Mouse (Mus musculus) neural tube, embryonic 12.5 days (tissue): ENCODE results near the gene Tatdn2. TPM values are rescaled to one million over a fixed set of nuclear protein-coding genes. Genes with fewer than 3 reads are reported as not detected.
"Not testable (repeated sequence)": the region's sequence is repeated elsewhere in the genome, so short reads cannot be mapped to it uniquely, and the experiment has no call there.

ENCODE experiments used
- ATAC-seq: fragments of 200-750 bp; cut with Nextera tagmentation; 2 replicates; pipeline ENCODE4 v1.8.0; 2017; ENCODE audit warnings: low read depth, mild to moderate bottlenecking, moderate TSS enrichment, moderate library complexity; ENCODE audit not compliant: low FRiP score
- H3K27ac ChIP-seq: fragments of 300-500 bp; sonication (generic); 2 replicates; pipeline ENCODE4 v1.5.1; 2016
- H3K27me3 ChIP-seq: fragments of 300-500 bp; sonication (generic); replicated peaks from 2 replicates; pipeline ENCODE4 v1.6.1; 2016; ENCODE audit warnings: mild to moderate bottlenecking
- H3K36me3 ChIP-seq: fragments of 300-500 bp; sonication (generic); 2 replicates; pipeline ENCODE4 v1.6.1; 2016; ENCODE audit warnings: mild to moderate bottlenecking
- H3K4me1 ChIP-seq: fragments of 300-500 bp; sonication (generic); 2 replicates; pipeline ENCODE4 v1.6.1; 2016
- H3K4me2 ChIP-seq: fragments of 300-500 bp; sonication (generic); replicated peaks from 2 replicates; pipeline ENCODE4 v1.6.1; 2016; ENCODE audit warnings: mild to moderate bottlenecking
- H3K4me3 ChIP-seq: fragments of 300-500 bp; sonication (generic); 2 replicates; pipeline ENCODE4 v1.5.1; 2016
- H3K9ac ChIP-seq: fragments of 300-500 bp; sonication (generic); 2 replicates; pipeline ENCODE4 v1.6.1; 2016; ENCODE audit warnings: mild to moderate bottlenecking
- H3K9me3 ChIP-seq: fragments of 300-500 bp; sonication (generic); 2 replicates; pipeline ENCODE4 v1.6.1; 2016; ENCODE audit warnings: mild to moderate bottlenecking
- WGBS: fragments of 180-500 bp; shearing (Covaris S2); methylation state at CpG from one replicate; pipeline ENCODE4 v1.1.7; 2016; 5-methylcytosine and 5-hydroxymethylcytosine counted together
- polyA plus RNA-seq: library from polyadenylated mRNA; unstranded; fragments of >200 nt; fragmentation: Nextera tagmentation; extraction: Ambion mirVana; gene quantifications from 2 replicates; pipeline ENCODE4 v1.2.1, GENCODE M21; 2016

Tatdn2 gene
- polyA plus RNA-seq, 1 experiment from 2014 or later, result 0.66 TPM

GRCm38 (mm10) chr6:113660492-113661352, 36.1 kb upstream of the Tatdn2 start:
- ATAC-seq, result no peak
- no peak overlapping the region for H3K4me3 ChIP-seq
- WGBS, result 76% methylated on average over 14 of the region's 14 CpGs

GRCm38 (mm10) chr6:113661353-113662241, 35.3 kb upstream of the Tatdn2 start:
- Histone ChIP-seq H3K4me1 (peaks cover 5% of the 10 kb centered on the region; the same call in 1 of the 2 replicates), H3K4me3 (no peak overlapping the region), H3K9me3 (no peaks in the 10 kb centered on the region), H3K27ac (no peak overlapping the region), H3K9ac (no peak overlapping the region), H3K36me3 (no peaks in the 10 kb centered on the region), H3K27me3 (no peaks in the 10 kb centered on the region), H3K4me2 (no peak overlapping the region)
- WGBS, result 64% methylated on average over 12 of the region's 12 CpGs
- no peak for ATAC-seq

More at GRCm38 (mm10) chr6:113660492-113661352, 36.1 kb upstream of the Tatdn2 start:
- Histone ChIP-seq H3K4me1 (peaks cover 5% of the 10 kb centered on the region; the same call in 1 of the 2 replicates), H3K9me3 (no peaks in the 10 kb centered on the region), H3K36me3 (no peaks in the 10 kb centered on the region), H3K27ac (no peak overlapping the region), H3K27me3 (no peaks in the 10 kb centered on the region), H3K9ac (no peak overlapping the region), H3K4me2 (no peak overlapping the region)

GRCm38 (mm10) chr6:113662964-113663700, 33.7 kb upstream of the Tatdn2 start:
- Histone ChIP-seq H3K36me3 (no peaks in the 10 kb centered on the region), H3K27ac (no peak overlapping the region), H3K4me1 (peaks cover 5% of the 10 kb centered on the region; the same call in 1 of the 2 replicates), H3K4me2 (no peak overlapping the region), H3K4me3 (no peak overlapping the region), H3K9me3 (no peaks in the 10 kb centered on the region), H3K9ac (no peak overlapping the region), H3K27me3 (no peaks in the 10 kb centered on the region)
- ATAC-seq, result no peak
- 98% methylated on average over 8 of the region's 8 CpGs for WGBS

GRCm38 (mm10) chr6:113664305-113664704, 32.5 kb upstream of the Tatdn2 start:
- H3K4me1 ChIP-seq, result peaks cover 11% of the 10 kb centered on the region
- no peak overlapping the region for H3K4me2 ChIP-seq
- no peak for ATAC-seq
- no peak overlapping the region for H3K9ac ChIP-seq
- H3K27me3 ChIP-seq, result no peaks in the 10 kb centered on the region
- H3K9me3 ChIP-seq, result no peaks in the 10 kb centered on the region
- 87% methylated on average over 7 of the region's 7 CpGs for WGBS
- no peak overlapping the region for H3K27ac ChIP-seq
- no peaks in the 10 kb centered on the region for H3K36me3 ChIP-seq
- H3K4me3 ChIP-seq, result no peak overlapping the region

- Histone ChIP-seq H3K27me3 (no peaks in the 10 kb centered on the region), H3K4me1 (peaks cover 6% of the 10 kb centered on the region), H3K4me2 (no peak overlapping the region), H3K9ac (no peak overlapping the region), H3K36me3 (no peaks in the 10 kb centered on the region), H3K4me3 (no peak overlapping the region), H3K9me3 (no peaks in the 10 kb centered on the region), H3K27ac (no peak overlapping the region)
- ATAC-seq, result no peak
- 57% methylated on average over 8 of the region's 8 CpGs for WGBS
Measured at GRCm38 (mm10) chr6:113667611-113668122, 29.2 kb upstream of the Tatdn2 start.

- WGBS, result 36% methylated on average over 15 of the region's 15 CpGs
- Histone ChIP-seq H3K4me1 (peaks cover 6% of the 10 kb centered on the region), H3K4me3 (no peak overlapping the region)
Measured at GRCm38 (mm10) chr6:113668287-113669154, 28.3 kb upstream of the Tatdn2 start.

GRCm38 (mm10) chr6:113669821-113670220, 27.0 kb upstream of the Tatdn2 start:
- no peak overlapping the region for H3K4me2 ChIP-seq
- peaks cover 6% of the 10 kb centered on the region for H3K4me1 ChIP-seq
- H3K4me3 ChIP-seq, result no peak overlapping the region
- ATAC-seq, result no peak
- H3K9ac ChIP-seq, result no peak overlapping the region
- no peaks in the 10 kb centered on the region for H3K9me3 ChIP-seq
- 77% methylated on average over 7 of the region's 7 CpGs for WGBS
- H3K36me3 ChIP-seq, result no peaks in the 10 kb centered on the region
- H3K27ac ChIP-seq, result no peak overlapping the region
- no peaks in the 10 kb centered on the region for H3K27me3 ChIP-seq

More at GRCm38 (mm10) chr6:113668287-113669154, 28.3 kb upstream of the Tatdn2 start:
- no peaks in the 10 kb centered on the region for H3K36me3 ChIP-seq
- H3K9ac ChIP-seq, result no peak overlapping the region
- H3K9me3 ChIP-seq, result no peaks in the 10 kb centered on the region
- H3K27me3 ChIP-seq, result no peaks in the 10 kb centered on the region
- ATAC-seq, result no peak
- no peak overlapping the region for H3K27ac ChIP-seq
- H3K4me2 ChIP-seq, result 0 out of 2 replicates have a peak overlapping the region, but pooled peaks have one; percentile 24

GRCm38 (mm10) chr6:113672029-113672428, 24.8 kb upstream of the Tatdn2 start:
- H3K27me3 ChIP-seq, H3K9ac ChIP-seq, H3K27ac ChIP-seq, H3K4me3 ChIP-seq, H3K4me1 ChIP-seq, H3K9me3 ChIP-seq, H3K36me3 ChIP-seq, ATAC-seq, H3K4me2 ChIP-seq: not testable (repeated sequence)
- 88% methylated on average over 1 of the region's 1 CpGs for WGBS

- H3K4me2 ChIP-seq, result no peak overlapping the region
- no peaks in the 10 kb centered on the region for H3K36me3 ChIP-seq
- no peak for ATAC-seq
- H3K27me3 ChIP-seq, result no peaks in the 10 kb centered on the region
- H3K27ac ChIP-seq, result no peak overlapping the region
- H3K9ac ChIP-seq, result no peak overlapping the region
- H3K9me3 ChIP-seq, result no peaks in the 10 kb centered on the region
- peaks cover 6% of the 10 kb centered on the region for H3K4me1 ChIP-seq
- H3K4me3 ChIP-seq, result no peak overlapping the region
- 85% methylated on average over 6 of the region's 6 CpGs for WGBS
Measured at GRCm38 (mm10) chr6:113672989-113673388, 23.9 kb upstream of the Tatdn2 start.

GRCm38 (mm10) chr6:113675234-113675633, 21.6 kb upstream of the Tatdn2 start:
- no peak overlapping the region for H3K4me2 ChIP-seq
- no peak overlapping the region for H3K9ac ChIP-seq
- no peak overlapping the region for H3K27ac ChIP-seq
- H3K27me3 ChIP-seq, result no peaks in the 10 kb centered on the region
- 78% methylated on average over 4 of the region's 4 CpGs for WGBS
- no peaks in the 10 kb centered on the region for H3K4me1 ChIP-seq
- no peak for ATAC-seq
- H3K36me3 ChIP-seq, result no peaks in the 10 kb centered on the region
- H3K9me3 ChIP-seq, result no peaks in the 10 kb centered on the region
- H3K4me3 ChIP-seq, result no peak overlapping the region

- ATAC-seq, result no peak
- WGBS, result 93% methylated on average over 9 of the region's 9 CpGs
- no peak overlapping the region for H3K9ac ChIP-seq
- H3K4me3 ChIP-seq, result no peak overlapping the region
- H3K36me3 ChIP-seq, result no peaks in the 10 kb centered on the region
- no peak overlapping the region for H3K27ac ChIP-seq
- no peaks in the 10 kb centered on the region for H3K9me3 ChIP-seq
- no peak overlapping the region for H3K4me2 ChIP-seq
- H3K27me3 ChIP-seq, result no peaks in the 10 kb centered on the region
- H3K4me1 ChIP-seq, result no peaks in the 10 kb centered on the region
Measured at GRCm38 (mm10) chr6:113675991-113676390, 20.9 kb upstream of the Tatdn2 start.
